Mouse (Mus musculus) heart, embryonic 13.5 days (tissue): Measurements from ENCODE around the gene Ube2j1. TPM values are rescaled to one million over a fixed set of nuclear protein-coding genes. Genes with fewer than 3 reads are reported as not detected.
A peak's percentile ranks its signal among the peaks of the same experiment; 100 is the strongest.

Source experiments
- ATAC-seq: fragments of 200-750 bp; cut with Nextera tagmentation; 2 replicates; pipeline ENCODE4 v1.8.0; 2017; ENCODE audit warnings: moderate TSS enrichment; ENCODE audit not compliant: insufficient number of reproducible peaks, low FRiP score, low TSS enrichment; ENCODE audit errors: extremely low read depth
- H3K27ac ChIP-seq: fragments of 300-500 bp; sonication (generic); replicated peaks from 2 replicates; pipeline ENCODE4 v1.5.1; 2015; ENCODE audit warnings: moderate library complexity, mild to moderate bottlenecking, inconsistent platforms
- H3K27me3 ChIP-seq: fragments of 300-500 bp; sonication (generic); replicated peaks from 2 replicates; pipeline ENCODE4 v1.6.1; 2015; ENCODE audit warnings: mild to moderate bottlenecking, inconsistent platforms
- H3K36me3 ChIP-seq: fragments of 300-500 bp; sonication (generic); 2 replicates; pipeline ENCODE4 v1.6.1; 2015; ENCODE audit warnings: mild to moderate bottlenecking, inconsistent platforms
- H3K4me1 ChIP-seq: fragments of 300-500 bp; sonication (generic); 2 replicates; pipeline ENCODE4 v1.6.1; 2015; ENCODE audit warnings: inconsistent platforms
- H3K4me2 ChIP-seq: fragments of 300-500 bp; sonication (generic); 2 replicates; pipeline ENCODE4 v1.6.1; 2015; ENCODE audit warnings: inconsistent platforms, mild to moderate bottlenecking, moderate library complexity
- H3K4me3 ChIP-seq: fragments of 300-500 bp; sonication (generic); 2 replicates; pipeline ENCODE4 v1.5.1; 2015; ENCODE audit warnings: moderate library complexity, mild to moderate bottlenecking, inconsistent platforms
- H3K9ac ChIP-seq: fragments of 300-500 bp; sonication (generic); 2 replicates; pipeline ENCODE4 v1.6.1; 2015; ENCODE audit warnings: inconsistent platforms, mild to moderate bottlenecking, moderate library complexity
- H3K9me3 ChIP-seq: fragments of 300-500 bp; sonication (generic); 2 replicates; pipeline ENCODE4 v1.6.1; 2016; ENCODE audit warnings: inconsistent platforms
- WGBS: fragments of 180-500 bp; shearing (Covaris S2); methylation state at CpG from one replicate; pipeline ENCODE4 v1.1.7; 2015; ENCODE audit warnings: mixed read lengths; 5-methylcytosine and 5-hydroxymethylcytosine counted together
- polyA plus RNA-seq: library from polyadenylated mRNA; unstranded; fragments of >200 nt; fragmentation: Nextera tagmentation; extraction: Ambion mirVana; gene quantifications from 2 replicates; pipeline ENCODE4 v1.2.1, GENCODE M21; 2015

Ube2j1 gene
- 27.5 and 32.8 TPM in 2 replicates for polyA plus RNA-seq

DNA sequence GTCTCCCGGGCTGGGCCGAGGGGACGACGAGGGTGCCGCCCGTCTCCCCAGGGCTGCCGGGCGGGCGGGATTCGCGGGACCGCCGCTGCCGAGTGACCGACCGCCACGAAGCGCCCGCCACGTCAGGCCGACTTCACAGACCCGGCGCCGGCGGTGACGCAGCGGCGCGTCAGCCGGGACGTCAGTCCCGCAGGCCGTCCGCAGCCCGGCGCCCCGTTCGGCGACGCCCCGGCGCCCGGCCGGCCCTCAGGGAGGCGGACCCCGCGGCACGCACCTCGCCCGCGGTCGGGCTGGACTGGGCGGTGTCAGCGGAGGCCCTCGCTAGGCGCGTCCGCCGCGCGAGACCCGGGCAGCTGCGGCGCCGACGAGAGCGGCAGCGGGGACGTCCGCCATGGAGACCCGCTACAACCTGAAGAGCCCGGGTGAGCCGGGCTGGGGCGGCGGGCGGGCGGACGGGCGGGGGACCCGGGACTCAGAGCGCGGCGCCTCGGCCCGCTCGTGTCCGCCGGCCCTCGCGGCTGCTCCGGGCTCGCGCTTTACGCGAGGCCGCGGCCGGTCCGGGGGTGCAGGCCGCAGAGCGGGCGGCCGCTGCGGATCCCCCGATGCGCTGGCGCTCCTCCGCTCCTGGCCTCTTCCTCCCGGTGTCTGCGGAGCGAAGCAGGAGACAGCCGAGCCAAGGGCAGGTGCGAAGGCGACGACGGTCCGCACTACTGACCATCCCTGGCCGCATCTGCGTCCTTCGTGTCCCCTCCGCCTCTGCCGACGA lies at the start of gene Ube2j1:
Gene Ube2j1, plus strand, starts transcription at position 222 of the 766 bp plus-strand sequence.
- Histone ChIP-seq H3K4me1 (peaks cover 30% of the 10 kb centered on the region), H3K4me2 (peak within 1 kb of the TSS; percentile 83), H3K9ac (peak within 1 kb of the TSS; percentile 98), H3K4me3 (peak within 1 kb of the TSS; percentile 79), H3K27me3 (no peaks in the 10 kb centered on the region), H3K36me3 (peaks cover 43% of the 10 kb centered on the region), H3K27ac (peak within 1 kb of the TSS; percentile 94), H3K9me3 (peaks cover 7% of the 10 kb centered on the region)
- under 1% methylated on average over 117 of the region's 123 CpGs for WGBS
- peak; percentile 95 for ATAC-seq

DNA sequence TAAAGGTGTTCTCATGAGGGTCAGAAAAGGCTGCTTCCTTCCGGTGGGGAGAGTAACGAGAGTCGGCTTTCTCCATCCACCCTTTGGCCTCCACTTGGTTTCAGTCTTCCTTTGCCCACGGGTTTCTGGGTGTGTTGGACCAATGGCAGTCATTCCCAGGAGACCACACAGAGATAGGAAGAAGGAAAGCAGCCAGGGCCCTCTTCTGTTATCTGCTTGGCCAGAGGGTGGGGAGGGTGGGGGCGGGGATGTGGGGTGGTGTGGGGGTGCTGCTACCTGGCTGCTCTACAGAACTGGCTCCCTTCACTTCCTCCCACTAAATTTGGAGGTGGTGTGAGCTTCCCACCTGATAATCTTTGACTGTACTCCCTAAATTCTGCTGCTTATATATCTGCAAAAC lies 49.6 kb upstream of the Ube2j1 start:
- H3K9ac ChIP-seq, result peak overlapping the region; percentile 94; the same call in 1 of the 2 replicates
- peak overlapping the region; percentile 54 for H3K27ac ChIP-seq
- ATAC-seq, result peak; percentile 19; the same call in 1 of the 2 replicates

DNA sequence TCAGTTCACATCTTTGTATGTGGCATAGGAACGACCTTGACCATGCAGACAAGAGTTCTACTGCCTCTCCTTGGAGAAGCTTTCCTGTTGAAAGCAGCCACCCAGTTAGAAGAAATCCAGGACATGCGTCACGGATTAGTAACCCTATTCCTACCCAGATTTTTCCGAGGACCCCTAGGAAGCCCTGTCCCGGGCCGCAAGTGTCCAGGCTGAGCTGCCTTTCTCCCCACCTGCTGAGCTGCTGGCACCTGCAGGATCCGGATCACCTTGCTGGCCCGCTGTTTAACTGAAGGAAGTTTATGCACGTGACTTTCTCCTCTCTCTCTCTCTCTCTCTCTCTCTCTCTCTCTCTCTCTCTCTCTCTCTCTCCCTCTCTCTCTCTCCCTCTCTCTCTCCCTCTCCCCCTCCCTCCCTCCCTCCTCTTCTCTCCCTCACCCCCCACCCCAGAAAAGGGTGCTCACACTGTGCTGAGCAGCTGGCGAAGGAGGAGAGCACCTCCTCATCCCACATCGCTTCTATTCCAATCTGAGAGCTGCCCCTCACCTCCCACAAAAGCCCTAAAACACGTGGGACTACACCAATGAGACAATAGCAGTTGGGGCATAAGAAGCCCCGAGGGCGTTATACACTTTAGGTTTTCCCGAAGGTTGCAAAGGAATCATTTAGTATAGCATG lies 49.0 kb upstream of the Ube2j1 start:
- Histone ChIP-seq H3K9me3 (0 out of 2 replicates have a peak, but pooled peaks cover 7% of the 10 kb centered on the region), H3K27me3 (0 out of 2 replicates have a peak, but pooled peaks cover 5% of the 10 kb centered on the region), H3K36me3 (no peaks in the 10 kb centered on the region), H3K4me3 (peak overlapping the region; percentile 93), H3K27ac (peak overlapping the region; percentile 88), H3K9ac (peak overlapping the region; percentile 94), H3K4me2 (peak overlapping the region; percentile 89), H3K4me1 (peaks cover 45% of the 10 kb centered on the region)
- ATAC-seq, result peak; percentile 37; the same call in 1 of the 2 replicates
- WGBS, result 1% methylated on average over 15 of the region's 15 CpGs

More for the DNA sequence above, 49.6 kb upstream of the Ube2j1 start:
- 8% methylated on average over 5 of the region's 5 CpGs for WGBS
- Histone ChIP-seq H3K4me3 (peak overlapping the region; percentile 93), H3K27me3 (0 out of 2 replicates have a peak, but pooled peaks cover 5% of the 10 kb centered on the region), H3K9me3 (0 out of 2 replicates have a peak, but pooled peaks cover 7% of the 10 kb centered on the region), H3K4me1 (peaks cover 41% of the 10 kb centered on the region), H3K36me3 (no peaks in the 10 kb centered on the region), H3K4me2 (peak overlapping the region; percentile 89)

DNA sequence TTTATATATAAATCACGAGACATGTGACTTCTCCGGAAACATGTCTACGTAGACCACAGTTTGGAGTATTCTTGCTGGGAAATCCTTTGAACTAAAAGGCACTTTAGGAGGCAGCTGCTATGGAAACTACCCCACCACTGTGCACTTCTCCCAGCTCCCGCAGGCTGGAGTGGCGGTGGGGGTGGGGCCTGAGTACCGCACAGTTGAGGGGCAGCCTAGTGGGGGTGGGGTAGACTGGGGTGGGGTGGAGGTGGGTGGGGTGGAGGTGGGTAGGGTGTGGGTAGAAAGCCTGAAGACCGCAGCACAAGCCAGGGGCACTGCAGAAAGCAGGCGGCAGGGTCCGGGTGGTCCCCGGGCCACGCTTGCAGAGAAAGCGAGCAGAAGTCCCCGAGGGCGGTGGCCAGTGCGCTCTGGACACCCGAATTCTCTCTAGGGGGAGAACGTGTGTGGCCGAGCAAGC lies 48.5 kb upstream of the Ube2j1 start, which contains the start of gene Rragd:
Gene Rragd, plus strand, starts transcription at position 322 of the 460 bp plus-strand sequence.
- 0 out of 2 replicates have a peak, but pooled peaks cover 5% of the 10 kb centered on the region for H3K27me3 ChIP-seq
- H3K4me1 ChIP-seq, result peaks cover 47% of the 10 kb centered on the region
- 0 out of 2 replicates have a peak, but pooled peaks cover 7% of the 10 kb centered on the region for H3K9me3 ChIP-seq
- H3K36me3 ChIP-seq, result no peaks in the 10 kb centered on the region
- H3K4me3 ChIP-seq, result peak within 1 kb of the TSS; percentile 93
- under 1% methylated on average over 18 of the region's 18 CpGs for WGBS
- H3K4me2 ChIP-seq, result peak within 1 kb of the TSS; percentile 89
- peak within 1 kb of the TSS; percentile 94 for H3K9ac ChIP-seq
- ATAC-seq, result peak; percentile 43
- peak within 1 kb of the TSS; percentile 88 for H3K27ac ChIP-seq

DNA sequence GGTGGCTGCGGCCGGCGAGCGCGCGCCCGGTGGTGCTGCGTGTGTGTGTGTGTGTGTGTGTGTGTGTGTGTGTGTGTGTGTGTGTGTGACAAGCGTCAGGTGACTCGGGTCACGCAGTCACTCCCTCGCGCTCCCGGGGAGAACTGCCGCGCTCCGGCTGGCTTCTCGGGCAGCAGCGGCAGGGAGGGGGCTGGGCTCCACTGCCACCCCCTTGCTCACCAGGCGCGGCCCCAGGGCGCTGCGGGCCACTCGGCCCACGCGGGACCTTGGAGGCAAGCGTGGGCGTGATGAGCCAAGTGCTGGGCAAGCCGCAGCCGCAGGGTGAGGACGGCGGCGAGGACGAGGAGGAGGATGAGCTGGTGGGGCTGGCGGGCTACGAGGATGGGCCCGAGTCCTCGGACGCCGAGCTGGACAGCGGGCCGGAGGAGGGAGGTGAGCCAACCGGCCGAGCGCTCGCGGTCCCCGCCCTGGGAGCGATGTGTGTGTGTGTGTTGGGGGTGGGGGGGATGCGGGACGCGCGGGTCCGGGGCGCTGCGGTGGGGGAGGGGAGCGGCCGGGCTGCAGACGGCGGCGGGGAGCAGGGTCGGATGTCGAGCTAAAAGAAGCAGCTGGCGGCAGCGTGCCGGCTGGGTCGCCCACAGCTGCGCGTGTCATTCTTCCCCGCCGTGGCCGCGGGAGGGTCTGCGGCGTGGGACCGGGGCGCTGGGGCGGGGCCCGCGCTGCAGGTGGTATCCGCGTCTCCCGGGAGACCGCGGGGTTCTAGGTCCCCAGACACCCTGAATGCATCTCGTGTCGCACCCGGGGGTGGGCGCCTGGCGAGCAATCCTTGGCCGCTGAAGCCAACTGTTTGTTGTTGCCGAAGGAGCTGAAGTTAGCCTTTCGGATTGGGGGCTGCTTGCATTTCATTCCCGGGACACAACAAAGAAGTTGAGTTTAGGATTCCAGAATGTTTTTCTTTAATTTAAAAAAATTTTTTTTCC lies 47.8 kb upstream of the Ube2j1 start:
- no peaks in the 10 kb centered on the region for H3K36me3 ChIP-seq
- H3K27ac ChIP-seq, result peak overlapping the region; percentile 88
- peak; percentile 75 for ATAC-seq
- under 1% methylated on average over 81 of the region's 94 CpGs for WGBS
- H3K4me1 ChIP-seq, result peaks cover 47% of the 10 kb centered on the region
- 0 out of 2 replicates have a peak, but pooled peaks cover 5% of the 10 kb centered on the region for H3K27me3 ChIP-seq
- 0 out of 2 replicates have a peak, but pooled peaks cover 5% of the 10 kb centered on the region for H3K9me3 ChIP-seq
- peak overlapping the region; percentile 94 for H3K9ac ChIP-seq
- peak overlapping the region; percentile 93 for H3K4me3 ChIP-seq
- H3K4me2 ChIP-seq, result peak overlapping the region; percentile 89

DNA sequence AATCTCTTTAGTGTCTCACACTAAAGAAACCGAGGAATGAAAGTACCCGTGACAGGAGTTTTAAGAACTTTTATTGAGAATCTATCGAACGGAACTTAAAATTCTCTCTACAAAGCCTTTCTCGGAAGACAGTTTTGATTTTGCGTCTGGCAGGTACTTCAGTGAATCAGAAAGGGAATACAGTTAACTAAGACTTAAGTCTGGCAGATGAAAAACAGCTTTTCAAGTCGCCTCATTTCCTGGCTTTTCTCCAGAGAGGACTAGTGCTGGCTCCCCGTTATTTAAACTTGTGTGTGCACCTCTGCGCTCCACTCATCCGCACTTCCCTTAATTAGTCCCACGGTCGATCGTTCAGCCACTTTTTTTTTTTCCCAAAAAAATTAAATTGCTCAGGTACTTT lies 47.0 kb upstream of the Ube2j1 start:
- peak overlapping the region; percentile 89 for H3K4me2 ChIP-seq
- H3K9me3 ChIP-seq, result no peaks in the 10 kb centered on the region
- 1% methylated on average over 13 of the region's 13 CpGs for WGBS
- H3K27ac ChIP-seq, result peak overlapping the region; percentile 88
- H3K36me3 ChIP-seq, result no peaks in the 10 kb centered on the region
- 0 out of 2 replicates have a peak, but pooled peaks cover 5% of the 10 kb centered on the region for H3K27me3 ChIP-seq
- peaks cover 47% of the 10 kb centered on the region for H3K4me1 ChIP-seq
- no peak for ATAC-seq
- H3K9ac ChIP-seq, result peak overlapping the region; percentile 94
- peak overlapping the region; percentile 93 for H3K4me3 ChIP-seq

DNA sequence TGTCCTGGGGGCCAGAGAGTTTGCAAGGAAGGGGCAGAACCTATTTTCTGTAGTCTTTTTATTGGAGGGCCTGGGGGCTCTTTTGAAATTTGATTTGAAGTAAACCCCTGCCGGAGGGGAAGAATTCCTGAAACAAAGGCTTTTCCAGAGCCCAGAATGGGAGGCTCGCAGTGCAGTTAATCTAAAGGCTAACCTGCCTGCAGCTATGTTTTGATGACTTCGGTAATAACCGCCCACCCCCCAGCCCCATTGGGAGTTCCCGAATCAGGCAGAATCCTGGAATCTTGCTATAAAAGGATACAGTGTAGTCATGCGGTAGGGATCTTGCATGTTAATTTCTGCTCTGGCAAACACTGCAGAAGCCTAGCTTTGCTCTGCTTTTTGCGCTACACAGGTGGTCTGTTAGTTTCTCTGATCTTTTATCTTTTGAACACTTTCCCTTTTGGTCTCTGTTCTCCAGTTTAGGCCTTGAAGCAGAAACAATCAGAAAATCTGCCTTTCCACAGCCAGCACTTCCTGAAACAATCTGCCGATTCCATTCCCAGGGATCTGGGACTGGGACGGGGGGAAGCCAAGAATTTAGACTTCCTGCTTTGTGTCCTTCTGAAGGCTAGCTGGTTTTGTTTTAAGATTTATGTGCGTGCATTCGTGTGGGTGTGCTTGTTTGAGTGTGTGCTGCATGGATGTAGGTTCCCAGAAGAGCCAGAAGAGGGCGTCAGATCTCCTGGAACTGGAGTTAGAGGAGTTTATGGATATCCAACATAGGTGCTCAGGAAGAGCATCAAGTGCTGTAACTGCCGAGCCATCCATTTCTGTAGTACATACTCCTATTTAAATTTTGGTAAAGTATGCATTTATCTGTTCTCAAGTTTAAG lies 46.2 kb upstream of the Ube2j1 start:
- WGBS, result 12% methylated on average over 13 of the region's 13 CpGs
- Histone ChIP-seq H3K4me1 (peaks cover 47% of the 10 kb centered on the region), H3K4me3 (peak overlapping the region; percentile 93)

DNA sequence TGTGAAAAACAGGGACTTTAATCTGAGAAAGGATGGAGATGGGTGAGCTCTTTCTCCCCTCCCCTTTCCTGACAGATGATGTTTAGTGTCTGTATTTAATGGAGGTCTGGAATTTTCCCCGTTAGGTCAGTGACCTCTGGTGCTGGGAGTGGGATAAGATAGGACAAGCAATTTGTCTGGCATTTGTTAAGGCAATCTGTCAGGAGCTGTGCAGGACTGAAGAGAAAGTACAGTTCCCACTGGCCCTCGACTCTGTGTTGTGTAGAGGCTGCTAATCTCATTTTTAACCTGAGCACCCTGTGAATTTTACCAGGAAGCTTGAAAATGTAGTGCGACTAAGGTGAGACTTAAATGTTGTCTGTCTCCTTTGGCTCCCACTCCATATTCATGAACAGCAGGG lies 45.5 kb upstream of the Ube2j1 start:
- no peaks in the 10 kb centered on the region for H3K9me3 ChIP-seq
- peak overlapping the region; percentile 88 for H3K27ac ChIP-seq
- peak overlapping the region; percentile 50 for H3K9ac ChIP-seq
- peak overlapping the region; percentile 89 for H3K4me2 ChIP-seq
- peak overlapping the region; percentile 93 for H3K4me3 ChIP-seq
- H3K27me3 ChIP-seq, result 0 out of 2 replicates have a peak, but pooled peaks cover 1% of the 10 kb centered on the region
- 1% methylated on average over 3 of the region's 3 CpGs for WGBS
- H3K36me3 ChIP-seq, result no peaks in the 10 kb centered on the region
- ATAC-seq, result no peak
- H3K4me1 ChIP-seq, result peaks cover 48% of the 10 kb centered on the region

More for the DNA sequence above, 46.2 kb upstream of the Ube2j1 start:
- H3K27ac ChIP-seq, result peak overlapping the region; percentile 88
- 0 out of 2 replicates have a peak, but pooled peaks cover 5% of the 10 kb centered on the region for H3K27me3 ChIP-seq
- ATAC-seq, result no peak
- H3K36me3 ChIP-seq, result no peaks in the 10 kb centered on the region
- peak overlapping the region; percentile 89 for H3K4me2 ChIP-seq
- peak overlapping the region; percentile 94 for H3K9ac ChIP-seq
- H3K9me3 ChIP-seq, result no peaks in the 10 kb centered on the region

DNA sequence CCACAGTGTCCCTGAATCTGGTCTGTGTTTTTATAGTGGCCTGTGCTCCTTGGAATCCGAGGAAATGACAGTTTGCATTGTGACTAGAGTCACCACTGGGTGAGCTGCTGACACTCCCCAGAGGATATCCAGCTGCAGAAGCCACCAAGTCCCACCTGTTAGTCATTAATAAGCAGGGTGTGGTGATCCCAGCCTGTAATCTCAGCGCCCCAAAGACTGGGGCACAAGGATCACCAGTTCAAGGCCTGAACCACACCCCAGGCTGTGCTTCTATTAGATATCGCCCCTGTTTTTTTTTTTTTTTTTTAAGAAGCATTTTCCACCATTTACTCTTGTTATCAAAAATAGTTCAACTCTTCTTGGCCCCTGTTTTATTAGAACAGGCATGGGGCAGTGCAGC lies 44.2 kb upstream of the Ube2j1 start:
- Histone ChIP-seq H3K27ac (no peak overlapping the region), H3K9ac (no peak overlapping the region), H3K9me3 (no peaks in the 10 kb centered on the region), H3K4me1 (peaks cover 44% of the 10 kb centered on the region), H3K36me3 (no peaks in the 10 kb centered on the region), H3K4me2 (no peak overlapping the region; the same call in 1 of the 2 replicates), H3K4me3 (no peak overlapping the region; the same call in 1 of the 2 replicates), H3K27me3 (no peaks in the 10 kb centered on the region)
- ATAC-seq, result no peak
- WGBS, result 46% methylated on average over 3 of the region's 3 CpGs
